Mouse (Mus musculus) cerebellum, postnatal 4 days (tissue): ENCODE data around the gene Pycr1.

Experiments used
- DNase-seq, 2 experiments: peaks; one replicate each; pipeline ENCODE4 v3.0.0; 2022; ENCODE audit warnings: low spot score in 2 of 2, mixed read lengths in 1 of 2

Gene Pycr1

DNA sequence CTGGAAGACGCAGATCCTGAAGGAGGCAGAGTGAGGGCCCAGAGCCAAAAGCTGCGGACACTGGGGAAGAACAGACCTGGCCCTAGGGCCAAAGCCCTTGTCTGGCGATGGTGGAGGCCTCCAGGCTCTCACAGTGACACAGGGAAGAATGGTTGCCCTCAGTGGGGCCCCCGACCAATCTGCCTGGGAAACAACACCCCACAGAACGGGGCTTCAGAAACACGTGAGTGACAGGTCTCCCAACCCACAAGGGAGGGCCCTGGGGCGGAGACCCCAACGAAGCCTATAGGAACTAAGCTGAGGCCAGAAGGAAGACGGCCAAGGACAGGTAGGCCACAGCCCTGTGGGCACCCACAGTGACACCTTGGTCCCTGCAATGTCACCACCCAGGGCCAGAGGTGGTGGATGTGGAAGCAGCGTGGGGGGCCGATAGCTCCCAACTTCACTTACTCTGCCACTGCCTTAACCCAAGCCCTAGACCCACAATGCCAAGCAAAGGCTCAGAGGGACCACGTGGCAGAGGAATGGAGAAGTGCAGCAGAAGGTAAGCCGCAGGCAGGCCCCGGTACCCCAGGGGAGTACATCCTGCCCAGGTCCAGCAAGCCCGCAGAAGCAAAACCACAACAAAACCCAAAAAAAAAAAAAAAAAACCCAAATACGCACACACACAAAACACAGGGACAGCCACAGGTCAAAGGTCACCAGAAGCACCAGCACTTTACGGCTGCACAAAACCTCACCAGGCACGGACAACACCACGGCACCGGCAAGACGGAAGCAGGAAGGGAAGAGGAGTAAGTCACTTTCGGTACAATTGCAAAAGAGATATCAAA, 15.9 kb downstream of the Pycr1 start:
- no peak for DNase-seq

- no peak for DNase-seq
These were observed 16.6 kb downstream of the Pycr1 start for GRCm38 (mm10) chr11:120626785-120627467.

- DNase-seq, result no peak
These were observed 18.3 kb downstream of the Pycr1 start, which contains the start of gene Sirt7 for GRCm38 (mm10) chr11:120625152-120625775. Sirt7 (minus strand) TSS chr11:120625240.

DNA sequence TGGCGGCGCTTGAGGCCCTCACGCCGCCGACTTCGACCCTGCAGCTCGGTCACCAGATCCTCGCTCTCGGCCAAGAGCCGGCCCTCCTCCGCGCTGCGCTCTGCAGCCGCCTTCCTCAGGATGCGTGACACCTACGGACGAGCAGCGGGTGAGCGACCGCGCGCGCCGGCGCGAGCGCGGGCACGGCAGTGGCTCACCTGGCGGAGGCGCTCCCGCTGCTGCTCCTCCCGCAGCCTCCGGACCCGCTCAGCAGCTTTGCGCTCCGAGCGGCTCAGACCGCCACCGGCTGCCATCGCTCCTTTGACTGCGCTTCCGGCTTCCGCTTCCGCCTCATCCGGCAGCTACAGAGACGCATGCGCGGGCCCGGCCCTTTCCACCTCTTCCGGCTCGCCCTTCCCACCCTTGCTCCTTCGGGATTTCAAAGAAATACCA, 18.9 kb downstream of the Pycr1 start:
- peak; percentile 63 to 82 for DNase-seq

GRCm38 (mm10) chr11:120623961-120624679, 19.4 kb downstream of the Pycr1 start:
- peak in 1 of 2 experiments; percentile 61 for DNase-seq

GRCm38 (mm10) chr11:120622805-120623204, 20.8 kb downstream of the Pycr1 start:
- DNase-seq, result no peak

- DNase-seq, result no peak
These were observed 23.4 kb downstream of the Pycr1 start for GRCm38 (mm10) chr11:120620195-120620594.

DNA sequence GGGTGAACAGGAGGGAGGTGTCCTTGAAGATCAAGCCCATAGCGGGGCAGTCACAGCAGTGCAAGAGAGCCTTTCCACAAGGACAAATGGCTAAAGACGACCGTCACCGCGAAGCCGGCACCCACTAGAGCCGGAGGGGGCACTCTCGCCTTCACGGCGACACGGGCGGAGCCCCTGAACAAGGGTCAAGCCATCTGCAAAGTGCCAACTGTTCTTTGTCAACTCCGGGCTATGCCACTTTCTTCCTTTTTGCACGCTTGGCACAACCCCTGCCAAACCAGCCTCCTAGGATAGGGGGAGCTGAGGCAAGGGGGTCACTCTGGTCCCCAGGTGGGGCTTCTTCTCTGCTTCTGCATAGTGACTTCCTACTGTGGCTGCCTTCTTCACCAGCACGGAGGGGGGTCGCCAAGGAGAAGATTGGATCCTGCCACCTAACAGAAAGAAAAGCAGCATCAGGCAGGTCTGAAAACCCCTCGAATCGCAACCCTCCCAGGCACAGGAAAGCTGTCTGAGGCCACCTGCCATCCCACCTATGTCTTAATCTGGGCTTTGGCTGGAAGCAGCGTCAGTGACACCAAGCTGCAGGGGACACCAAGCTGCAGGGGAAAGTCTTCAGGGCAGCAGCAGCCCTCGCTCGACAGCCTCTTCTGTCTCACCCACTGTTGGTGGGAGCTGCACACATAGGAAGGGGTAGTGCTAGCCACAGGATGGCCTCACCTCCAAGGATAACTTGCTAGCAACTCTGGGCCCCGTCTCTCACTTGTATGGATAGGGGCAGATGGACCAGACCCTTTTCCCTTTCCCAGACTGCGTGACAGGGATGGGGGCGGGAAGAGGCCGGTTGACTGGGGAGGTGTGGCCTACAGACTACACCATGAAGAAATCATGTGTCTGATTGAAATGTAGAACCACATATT, 24.7 kb downstream of the Pycr1 start:
- no peak for DNase-seq

DNA sequence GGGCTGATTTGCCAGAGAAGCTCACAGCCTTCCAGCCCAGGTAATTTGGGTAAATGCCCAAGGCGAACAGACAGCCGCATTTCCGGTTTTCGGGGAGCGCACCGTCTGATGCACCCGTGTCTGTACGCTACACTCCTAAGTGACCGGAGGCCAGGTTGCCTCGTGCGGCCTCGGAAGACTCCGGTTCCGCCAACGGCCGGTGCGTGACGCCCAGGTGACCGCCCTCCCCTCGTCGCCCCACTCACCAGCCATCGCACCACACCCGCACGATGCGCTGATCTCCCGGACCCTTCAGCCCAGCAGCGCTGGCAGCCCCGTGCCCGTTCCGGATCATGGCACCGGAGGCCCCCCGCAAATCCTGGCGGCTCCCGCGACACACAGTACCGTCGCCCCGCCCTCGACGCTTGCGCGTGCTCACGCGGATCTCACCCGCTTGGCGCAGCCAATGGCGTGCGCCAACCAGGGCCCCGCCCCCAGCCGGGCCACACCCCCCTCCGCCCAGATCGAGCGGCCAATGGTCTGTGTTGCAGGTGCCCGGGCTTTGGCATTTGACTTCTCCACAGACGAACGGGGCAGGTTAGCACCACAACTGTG, 26.0 kb downstream of the Pycr1 start, which contains the start of gene Pcyt2:
Gene Pcyt2, minus strand, starts transcription at position 418 of the 594 bp plus-strand sequence.
- DNase-seq, result peak; percentile 83 to 91

DNA sequence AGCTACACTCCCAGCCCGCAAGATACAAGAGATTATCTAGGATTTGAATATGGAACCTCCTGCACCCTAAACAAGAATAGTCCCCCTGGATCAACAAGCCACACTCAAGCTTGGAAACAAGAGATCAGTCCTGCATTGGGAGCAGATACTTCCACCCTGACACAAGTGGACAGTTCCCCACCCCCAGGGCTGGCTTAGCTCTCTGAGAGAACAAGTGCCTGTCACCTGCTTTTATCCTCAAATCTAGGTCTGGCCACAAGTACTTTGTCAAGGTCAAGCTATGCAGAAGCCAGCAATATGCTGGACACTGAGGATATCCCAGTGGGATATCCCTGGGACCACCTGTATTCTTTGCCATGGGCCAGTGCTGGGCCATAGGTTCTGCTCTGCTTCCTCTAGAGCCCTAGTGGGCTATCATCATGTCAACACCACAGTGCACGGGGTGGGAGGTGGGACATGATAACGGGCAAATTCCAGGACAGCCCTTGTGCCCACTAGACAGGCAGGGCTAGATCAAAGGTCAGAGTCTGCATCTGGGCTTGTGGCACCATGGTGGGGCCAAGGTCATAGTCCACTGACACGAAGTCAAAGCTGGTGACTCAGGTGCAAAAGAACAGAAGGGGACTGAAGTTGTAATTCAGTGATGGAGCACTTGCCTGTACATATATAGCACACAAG, 26.8 kb downstream of the Pycr1 start:
- no peak for DNase-seq

DNA sequence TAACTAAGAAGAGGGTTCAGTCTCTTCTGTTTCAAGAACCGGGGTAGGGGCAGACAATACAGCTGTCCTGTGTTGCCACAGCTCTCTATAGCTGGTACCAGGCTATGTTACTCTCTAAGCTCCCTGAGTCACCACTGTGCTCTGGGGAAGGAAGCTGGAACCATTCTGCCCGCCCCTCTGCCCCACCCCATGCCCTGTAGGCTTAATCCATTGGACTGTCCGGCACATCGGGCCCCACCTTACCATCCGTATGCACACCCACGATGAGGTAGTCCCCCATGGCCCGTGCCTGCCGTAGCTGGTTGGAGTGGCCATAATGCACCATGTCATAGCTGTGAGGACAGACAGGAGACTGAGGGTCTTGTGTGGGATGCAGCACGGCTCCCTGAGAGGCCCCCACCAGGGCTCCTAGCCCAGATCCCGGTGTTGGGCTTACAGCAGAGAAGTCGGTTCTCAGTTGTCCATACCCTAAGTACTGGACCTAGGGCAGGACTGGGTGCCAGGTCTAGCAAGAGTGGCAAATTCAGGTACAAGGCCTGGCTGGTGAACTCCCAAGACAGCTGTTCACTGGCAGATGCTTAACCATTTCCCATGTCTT, 27.9 kb downstream of the Pycr1 start:
- no peak for DNase-seq

GRCm38 (mm10) chr11:120615167-120615566, 28.4 kb downstream of the Pycr1 start:
- DNase-seq, result no peak

- DNase-seq, result no peak
These were observed 29.6 kb downstream of the Pycr1 start for GRCm38 (mm10) chr11:120613976-120614375.

GRCm38 (mm10) chr11:120613481-120613972, 30.0 kb downstream of the Pycr1 start:
- DNase-seq, result no peak

- DNase-seq, result peak; percentile 65 to 86
These were observed 30.8 kb downstream of the Pycr1 start for GRCm38 (mm10) chr11:120612763-120613162.

DNA sequence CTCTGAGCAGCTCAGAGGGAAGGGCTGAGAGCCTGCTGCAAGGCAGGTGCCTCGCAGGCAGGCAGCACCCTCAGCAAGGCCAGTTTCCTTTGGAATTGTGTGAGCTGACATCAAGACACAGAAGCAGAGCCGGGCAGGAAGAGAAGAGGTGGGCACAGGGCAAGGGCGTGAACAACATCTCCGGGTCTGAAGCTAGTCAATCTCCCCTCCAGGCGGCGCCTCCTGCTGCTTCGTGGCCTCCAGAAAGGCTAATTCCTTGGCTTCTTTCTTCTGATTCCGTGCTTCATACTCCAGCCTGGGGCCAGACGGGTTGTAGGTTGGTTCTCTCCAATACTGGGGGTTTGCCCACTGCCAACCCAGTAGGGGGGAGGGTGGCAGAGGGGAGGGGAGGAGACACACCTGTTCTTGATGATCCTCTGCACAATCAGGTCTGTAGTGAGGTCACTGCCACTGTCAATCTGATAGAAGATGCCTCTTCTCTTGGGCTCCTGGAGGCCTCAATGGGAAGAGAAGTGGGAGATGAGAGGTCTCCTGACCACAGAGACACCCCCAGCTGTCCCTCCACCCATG, 33.0 kb downstream of the Pycr1 start:
- DNase-seq, result no peak

DNA sequence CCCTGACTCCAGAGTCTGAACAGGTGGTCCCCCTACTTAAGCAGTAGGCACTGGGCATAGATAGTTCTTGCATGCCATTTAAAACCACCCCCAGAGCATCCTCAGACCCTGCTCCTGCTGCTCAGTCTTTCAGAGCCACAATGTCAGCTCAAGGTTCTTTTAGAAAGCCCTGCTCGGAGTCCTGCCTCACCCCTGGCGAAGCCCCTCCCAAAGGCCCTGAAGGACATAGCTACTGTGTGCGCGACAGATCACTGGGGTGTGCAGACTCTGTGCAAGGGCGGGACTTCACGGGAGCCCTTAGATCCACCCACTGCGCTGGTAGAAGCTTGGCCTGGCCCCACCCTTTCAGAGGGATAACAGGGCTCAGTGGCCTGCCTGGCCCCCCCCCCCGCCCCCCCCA, 34.3 kb downstream of the Pycr1 start:
- no peak for DNase-seq

DNA sequence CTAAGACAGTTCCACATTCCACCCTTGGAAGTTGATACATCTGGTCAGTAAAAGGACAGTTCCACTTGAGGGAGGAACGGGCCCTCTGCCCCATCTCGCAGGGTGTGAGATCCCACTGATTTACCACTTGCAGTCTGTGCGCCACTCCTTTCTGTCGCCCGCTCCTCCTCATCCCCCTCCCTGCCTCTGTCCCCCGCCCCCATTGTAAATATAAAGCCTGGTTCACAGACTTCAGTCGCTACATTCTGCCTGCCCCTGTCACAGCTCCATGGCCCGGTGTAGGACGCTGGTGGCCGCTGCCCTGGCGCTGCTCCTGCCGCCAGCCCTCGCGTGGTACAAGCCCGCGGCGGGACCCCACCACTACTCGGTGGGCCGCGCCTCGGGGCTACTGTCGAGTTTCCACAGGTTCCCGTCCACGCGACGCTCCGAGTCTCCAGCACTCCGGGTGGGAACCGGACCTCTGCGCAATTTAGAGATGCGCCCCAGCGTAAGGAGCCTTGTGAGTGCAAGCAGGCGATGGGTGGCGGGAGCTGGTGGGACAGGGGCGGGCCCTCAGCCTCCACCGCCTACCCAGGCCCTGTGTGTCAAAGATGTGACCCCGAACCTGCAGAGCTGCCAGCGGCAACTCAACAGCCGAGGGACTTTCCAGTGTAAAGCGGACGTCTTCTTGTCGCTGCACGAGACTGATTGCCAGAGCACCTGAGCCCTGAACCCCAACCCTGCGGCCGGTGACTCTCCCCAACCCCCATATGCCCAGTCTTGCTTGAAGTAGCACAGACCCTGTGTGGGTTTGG, 35.1 kb downstream of the Pycr1 start, which contains the start of gene Npb:
Gene Npb, plus strand, starts transcription at position 237 of the 794 bp plus-strand sequence.
- no peak for DNase-seq
